Mouse (Mus musculus): ENCODE measurements around the gene Mylk4.

Mylk4 gene

GRCm38 (mm10) chr13:32717709-32718108, 66.0 kb downstream of the Mylk4 start:
- in situ Hi-C loops (cut with MboI, MseI): no loop called here

DNA sequence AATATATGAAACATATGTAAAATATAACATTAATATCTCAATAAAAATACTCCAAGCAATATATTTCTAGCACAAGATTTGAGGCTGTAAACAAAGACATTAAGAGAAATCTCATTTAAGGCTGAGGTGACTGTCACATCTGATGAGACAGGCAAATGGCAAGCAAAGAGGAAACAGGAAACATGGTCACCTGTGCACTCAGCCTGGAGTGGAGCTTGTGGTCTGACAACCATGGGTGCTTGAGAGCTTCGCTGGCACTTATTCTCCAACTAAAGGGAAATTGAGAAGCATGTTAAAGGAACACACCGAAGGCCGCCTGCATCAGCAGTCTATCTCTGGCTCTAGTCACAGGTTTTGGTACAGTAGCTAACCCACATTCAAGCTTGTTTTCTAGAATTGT, 71.2 kb downstream of the Mylk4 start:
- in situ Hi-C loops (cut with MboI, MseI): no loop called here

GRCm38 (mm10) chr13:32707894-32708293, 75.9 kb downstream of the Mylk4 start:
- in situ Hi-C loops (cut with MboI, MseI): no loop called here

DNA sequence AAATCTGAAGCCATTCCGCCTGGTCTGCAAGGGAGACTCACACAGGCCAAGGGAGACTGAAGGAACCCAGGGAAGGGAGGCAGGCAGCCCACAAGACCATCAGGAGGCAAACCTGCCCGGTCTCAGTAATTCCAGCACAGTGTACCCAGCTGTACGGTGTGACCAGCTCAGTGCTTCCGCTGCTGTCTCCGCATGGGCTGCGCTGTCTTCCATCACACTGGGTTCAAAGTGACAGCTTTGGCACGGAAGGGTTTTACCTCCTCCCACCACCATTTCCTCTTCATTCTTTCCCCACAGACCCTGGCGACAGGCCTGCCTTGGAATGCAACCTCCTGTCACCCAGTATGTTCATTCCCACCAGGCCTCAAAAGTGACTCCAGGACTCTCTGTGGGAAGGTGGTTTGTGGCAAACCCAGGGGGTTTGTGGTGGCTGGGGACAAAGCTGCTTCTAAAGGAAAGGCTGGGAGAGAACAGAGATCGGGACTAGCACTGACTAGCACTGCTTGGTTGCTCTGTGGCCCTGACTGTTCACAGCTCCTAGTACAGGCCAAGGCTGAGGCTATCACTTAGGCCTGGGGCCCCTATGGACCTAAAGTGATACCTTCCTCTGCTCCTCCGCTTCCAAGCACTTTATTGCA, 77.0 kb downstream of the Mylk4 start:
- in situ Hi-C loops (cut with MboI, MseI): no loop called here

DNA sequence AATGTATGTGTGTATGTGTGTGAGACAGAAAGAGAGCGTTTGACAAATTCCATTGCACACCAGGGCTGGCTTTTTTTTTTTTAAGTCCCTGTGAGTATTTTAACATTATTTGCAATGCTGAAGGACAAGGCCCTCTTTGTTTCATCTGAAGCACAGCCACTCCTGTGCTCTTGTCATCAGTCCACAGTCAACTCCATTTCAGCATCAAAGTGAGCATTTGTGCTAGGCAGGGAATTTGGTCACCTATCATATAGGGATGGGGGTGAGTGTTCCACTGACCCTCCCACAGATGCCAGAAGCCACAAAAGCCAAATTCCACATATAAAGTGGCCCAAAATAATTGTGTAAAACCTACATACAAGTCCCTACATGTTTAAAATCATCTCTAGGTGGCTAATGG, 78.4 kb downstream of the Mylk4 start:
- in situ Hi-C loops (cut with MboI, MseI): no loop called here

DNA sequence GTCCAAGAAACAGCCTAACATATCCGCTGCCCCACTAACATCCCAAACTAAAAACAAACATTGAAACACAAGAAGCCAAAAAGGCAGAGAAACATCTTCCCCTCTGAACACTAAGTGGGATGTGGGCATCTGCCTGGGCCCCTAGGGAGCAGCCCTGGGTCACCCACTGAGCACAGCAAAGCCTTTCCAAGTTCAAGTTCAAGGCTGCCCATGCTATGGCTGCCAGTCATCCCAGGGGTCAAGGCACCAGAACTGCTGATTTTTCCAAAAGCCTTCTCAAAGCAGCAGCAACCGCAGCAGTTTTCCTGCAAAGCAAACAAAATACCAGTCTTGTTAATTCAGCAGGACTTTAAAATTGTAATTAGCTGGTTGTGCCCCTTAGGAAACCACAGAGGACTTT, 78.8 kb downstream of the Mylk4 start:
- in situ Hi-C loops (cut with MboI, MseI): no loop called here

DNA sequence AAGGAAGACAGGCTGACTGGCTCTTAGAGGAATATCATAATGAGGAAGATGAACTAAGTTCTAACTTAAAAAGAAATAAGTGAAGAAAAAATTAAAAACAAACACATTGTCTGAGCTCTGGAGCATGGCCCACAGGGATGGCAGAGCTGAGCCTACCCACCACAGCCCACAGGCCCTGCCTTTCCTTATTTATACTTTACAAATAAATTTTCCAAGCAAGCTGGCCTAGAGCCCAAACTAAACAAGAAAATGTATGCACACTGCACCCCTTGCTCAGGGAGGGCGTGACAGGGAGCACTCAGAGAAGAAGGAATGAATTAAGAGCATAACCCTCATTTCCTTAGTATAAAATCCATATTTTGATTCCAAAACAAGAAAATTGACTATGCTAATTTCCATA, 82.2 kb downstream of the Mylk4 start:
- in situ Hi-C loops (cut with MboI, MseI): no loop called here

DNA sequence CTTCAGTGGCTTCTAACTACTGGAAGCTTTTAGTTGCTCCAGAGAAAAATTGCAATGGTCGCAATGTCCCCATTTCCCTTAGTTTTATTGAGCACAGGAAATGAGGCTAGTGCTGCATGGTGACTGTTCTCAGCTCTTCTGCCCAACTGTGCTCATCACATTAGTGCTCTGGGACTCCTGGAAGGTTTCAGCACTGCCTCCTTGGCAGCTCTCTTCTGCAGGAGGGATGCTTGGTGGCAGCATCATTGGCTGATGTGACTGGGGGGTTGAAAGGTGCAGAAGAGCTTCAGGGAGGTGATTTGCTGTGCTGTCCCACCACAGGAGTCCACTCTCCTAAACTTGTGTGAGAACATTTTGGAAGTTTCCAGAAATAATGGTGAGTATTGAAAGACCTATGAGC, 84.4 kb downstream of the Mylk4 start:
- in situ Hi-C loops (cut with MboI, MseI): loop anchor here (10.0 to 25.0 kb wide), 2 partner anchors 387 to 1525 kb away; no protein-coding TSS in a partner anchor

DNA sequence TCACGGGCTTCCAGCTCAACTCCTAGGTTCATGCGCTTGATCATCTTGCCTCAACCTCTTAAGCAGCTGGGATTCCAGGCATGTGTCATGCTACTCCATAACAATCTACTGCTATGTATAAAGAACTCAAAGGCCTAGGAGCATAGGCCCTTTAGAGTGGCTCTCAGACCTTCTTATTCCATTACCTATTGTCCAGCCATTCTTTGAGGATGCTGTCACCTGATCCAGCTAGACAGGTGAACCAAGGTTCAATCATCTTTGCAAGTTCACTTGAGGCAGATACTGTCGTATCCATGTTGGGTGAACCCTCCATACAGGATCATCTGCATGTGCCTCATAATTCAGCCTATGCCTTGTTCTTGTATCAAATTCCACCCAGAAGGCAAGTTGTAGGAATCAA, 84.8 kb downstream of the Mylk4 start:
- in situ Hi-C loops (cut with MboI, MseI): loop anchor here (10.0 to 25.0 kb wide), 2 partner anchors 387 to 1524 kb away; no protein-coding TSS in a partner anchor

GRCm38 (mm10) chr13:32693886-32694455, 89.8 kb downstream of the Mylk4 start:
- in situ Hi-C loops (cut with MboI, MseI): loop anchor here (10.0 to 25.0 kb wide), 2 partner anchors 382 to 1519 kb away; no protein-coding TSS in a partner anchor

DNA sequence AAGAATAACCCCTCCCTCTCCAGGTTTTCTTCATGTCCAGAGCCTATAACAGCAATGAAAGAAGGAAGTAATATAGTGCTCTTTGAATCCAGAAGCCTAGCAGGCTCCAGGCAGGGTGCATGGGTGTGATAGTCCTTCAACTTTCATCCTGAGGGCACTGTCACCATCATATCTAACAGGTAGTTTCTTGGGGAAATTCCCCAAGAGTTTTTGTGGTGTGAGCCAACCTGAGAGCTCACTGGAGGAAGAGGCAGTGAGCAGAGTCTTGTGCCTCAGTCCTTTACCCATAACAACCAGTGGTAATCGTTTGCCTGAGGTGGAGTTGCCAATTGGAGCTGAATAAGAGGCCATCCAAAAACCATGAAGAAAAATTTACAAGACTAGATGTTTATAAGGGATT, 91.2 kb downstream of the Mylk4 start:
- in situ Hi-C loops (cut with MboI, MseI): loop anchor here (10.0 to 25.0 kb wide), 2 partner anchors 380 to 1518 kb away; no protein-coding TSS in a partner anchor

DNA sequence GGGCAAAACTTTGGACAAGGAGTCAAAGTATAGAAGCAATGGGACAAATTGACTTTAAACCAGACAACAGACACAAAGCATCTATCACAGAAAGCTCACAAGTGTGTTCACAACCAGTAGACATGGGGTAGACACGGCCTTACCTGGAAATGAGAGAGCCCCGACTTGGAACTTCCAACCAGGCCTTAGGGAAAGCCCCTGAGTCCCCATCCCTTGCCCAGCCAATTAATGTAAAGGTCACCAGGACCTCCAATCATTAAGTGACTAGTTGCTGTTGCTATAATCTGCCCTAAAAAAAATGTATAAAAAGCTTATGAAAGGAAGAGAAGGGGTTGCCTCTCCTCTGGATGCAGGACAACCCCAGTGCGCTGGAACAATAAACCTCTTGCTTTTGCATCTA, 93.5 kb downstream of the Mylk4 start:
- in situ Hi-C loops (cut with MboI, MseI): loop anchor here (10.0 to 25.0 kb wide), 2 partner anchors 378 to 1515 kb away; no protein-coding TSS in a partner anchor

GRCm38 (mm10) chr13:32680868-32681515, 102.8 kb downstream of the Mylk4 start:
- in situ Hi-C loops (cut with MboI, MseI): loop anchor here (25.0 kb wide), 1 partner anchor 369 kb away; no protein-coding TSS in a partner anchor

- in situ Hi-C loops (cut with MboI, MseI): loop anchor here (25.0 kb wide), 1 partner anchor 368 kb away; no protein-coding TSS in a partner anchor
Measured at GRCm38 (mm10) chr13:32680121-32680551, 103.6 kb downstream of the Mylk4 start.

GRCm38 (mm10) chr13:32678998-32679397, 104.8 kb downstream of the Mylk4 start:
- in situ Hi-C loops (cut with MboI, MseI): loop anchor here (25.0 kb wide), 1 partner anchor 367 kb away; no protein-coding TSS in a partner anchor

DNA sequence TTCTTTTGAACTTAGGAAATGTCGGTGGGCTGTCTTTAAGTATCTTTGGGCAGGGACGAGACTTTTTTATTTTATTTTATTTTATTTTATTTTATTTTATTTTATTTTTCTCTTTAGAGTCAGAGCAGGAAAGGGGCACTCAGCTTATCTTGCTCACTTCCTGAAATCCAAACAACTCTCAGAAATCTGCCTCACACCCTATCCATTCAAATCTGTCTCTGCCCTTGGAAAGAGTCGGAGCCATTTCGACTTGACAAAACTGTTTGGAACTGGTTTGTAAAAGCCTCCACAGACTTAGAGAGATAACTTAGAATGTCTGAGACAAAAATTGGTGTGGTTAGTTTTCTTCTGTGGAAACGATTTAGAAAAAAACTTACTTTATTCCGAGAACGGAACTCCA, 113.0 kb downstream of the Mylk4 start:
- in situ Hi-C loops (cut with MboI, MseI): loop anchor here (5.0 kb wide), 1 partner anchor 868 kb away; no protein-coding TSS in a partner anchor

DNA sequence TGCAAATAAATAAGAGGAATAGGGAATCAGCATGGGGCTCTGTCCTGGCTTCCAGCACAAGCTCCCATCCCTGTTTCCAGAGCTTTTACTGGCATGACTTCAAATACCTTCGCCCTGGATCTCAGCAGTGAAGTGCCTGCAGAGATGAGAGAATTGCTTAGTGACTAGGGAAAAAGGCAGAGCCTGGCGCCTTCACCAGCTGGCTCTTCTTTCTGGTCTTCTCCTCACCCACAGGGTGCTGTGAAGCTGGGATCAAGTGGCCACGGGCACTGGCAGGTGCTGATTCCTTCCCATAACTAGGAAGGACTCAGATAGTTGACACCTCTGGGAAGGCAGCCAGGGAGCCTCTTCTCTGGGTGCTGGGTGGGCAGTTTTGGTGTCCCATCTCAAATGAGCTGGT, 115.5 kb downstream of the Mylk4 start:
- in situ Hi-C loops (cut with MboI, MseI): loop anchor here (10.0 kb wide), 1 partner anchor 883 kb away; no protein-coding TSS in a partner anchor

DNA sequence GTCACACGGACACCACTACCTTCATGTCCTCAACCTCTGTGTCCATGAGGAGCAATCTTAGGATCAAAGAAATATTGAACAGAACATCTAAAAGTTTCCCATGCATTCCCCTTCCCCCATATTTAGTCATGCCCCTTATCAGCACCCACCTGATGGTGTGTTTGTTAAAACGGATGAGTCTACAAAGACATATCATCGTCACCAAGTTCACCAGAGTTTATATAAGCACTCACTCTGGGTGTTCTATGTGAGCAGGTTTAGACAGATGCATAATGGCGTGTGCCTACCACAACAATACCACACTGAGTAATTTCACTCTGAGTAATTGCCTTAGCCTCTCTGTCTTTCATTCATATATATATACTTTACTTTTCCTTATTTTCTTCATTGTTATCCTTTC, 116.4 kb downstream of the Mylk4 start:
- in situ Hi-C loops (cut with MboI, MseI): loop anchor here (10.0 kb wide), 1 partner anchor 883 kb away; no protein-coding TSS in a partner anchor

- in situ Hi-C loops (cut with MboI, MseI): loop anchor here (10.0 kb wide), 1 partner anchor 877 kb away; no protein-coding TSS in a partner anchor
Measured at GRCm38 (mm10) chr13:32662041-32662440, 121.7 kb downstream of the Mylk4 start.

- in situ Hi-C loops (cut with MboI, MseI): loop anchor here (10.0 kb wide), 1 partner anchor 875 kb away; no protein-coding TSS in a partner anchor
Measured at GRCm38 (mm10) chr13:32660294-32660693, 123.5 kb downstream of the Mylk4 start.

- in situ Hi-C loops (cut with MboI, MseI): no loop called here
Measured at GRCm38 (mm10) chr13:32659271-32659670, 124.5 kb downstream of the Mylk4 start.

GRCm38 (mm10) chr13:32657583-32657982, 126.2 kb downstream of the Mylk4 start:
- in situ Hi-C loops (cut with MboI, MseI): no loop called here

All from regulatory T cell (primary cell).